Mouse (Mus musculus) CH12.LX (cell line): ENCODE data around the gene Prkn. TPM values are rescaled to one million over a fixed set of nuclear protein-coding genes. Genes with fewer than 3 reads are reported as not detected.
"Not testable (repeated sequence)": the region's sequence is repeated elsewhere in the genome, so short reads cannot be mapped to it uniquely, and the experiment has no call there.

Source experiments
- DNase-seq: peaks from one replicate; pipeline ENCODE4 v3.0.0-alpha.2; 2013; ENCODE audit errors: extremely low read depth
- H3K27ac ChIP-seq: 2 replicates; pipeline ENCODE4 v1.5.1; 2012; ENCODE audit warnings: low read depth, mild to moderate bottlenecking, control low read depth, moderate library complexity; ENCODE audit not compliant: insufficient read depth
- H3K27me3 ChIP-seq: replicated peaks from 2 replicates; pipeline ENCODE3; 2012; ENCODE audit warnings: inconsistent platforms
- H3K36me3 ChIP-seq, 2 experiments: replicated peaks in 1 of 2; 2 replicates each; pipeline versions ENCODE3 to v1.6.1; 2012; ENCODE audit warnings: inconsistent platforms in 1 of 2, low read length in 1 of 2, mild to moderate bottlenecking in 1 of 2, mixed read lengths in 1 of 2, moderate library complexity in 1 of 2; ENCODE audit not compliant: control insufficient read depth in 1 of 2, insufficient read depth in 1 of 2
- H3K4me1 ChIP-seq, 2 experiments: 2 replicates each; pipeline ENCODE4 v1.6.1; 2012; ENCODE audit warnings: inconsistent platforms in 1 of 2, moderate library complexity in 1 of 2; ENCODE audit not compliant: insufficient read depth in 2 of 2, control insufficient read depth in 1 of 2
- H3K4me2 ChIP-seq: 2 replicates; pipeline ENCODE4 v1.6.1; 2012; ENCODE audit warnings: low read depth, mild to moderate bottlenecking, control low read depth; ENCODE audit not compliant: poor library complexity, insufficient read depth, severe bottlenecking
- H3K4me3 ChIP-seq, 3 experiments: fragments of 150-350 bp in 1 of 3; sonication (generic) in 1 of 3; replicated peaks in 1 of 3; 2 replicates each; pipeline versions ENCODE3 to v1.5.1; 2011 to 2012; ENCODE audit warnings: low read depth in 2 of 3, low read length in 2 of 3, mild to moderate bottlenecking in 2 of 3, moderate library complexity in 2 of 3, control low read depth in 1 of 3, improper control_type of control experiment in 1 of 3, inconsistent platforms in 1 of 3, mixed read lengths in 1 of 3; ENCODE audit not compliant: poor library complexity in 1 of 3
- H3K79me2 ChIP-seq: replicated peaks from 2 replicates; pipeline ENCODE4 v1.6.1; 2012; ENCODE audit warnings: mild to moderate bottlenecking, moderate library complexity; ENCODE audit not compliant: control insufficient read depth, poor library complexity, insufficient read depth, severe bottlenecking; ENCODE audit errors: extremely low read depth
- H3K9ac ChIP-seq: 2 replicates; pipeline ENCODE4 v1.6.1; 2012; ENCODE audit warnings: low read depth, mild to moderate bottlenecking, control low read depth, moderate library complexity; ENCODE audit not compliant: insufficient read depth
- H3K9me3 ChIP-seq: replicated peaks from 2 replicates; pipeline ENCODE3; 2012; ENCODE audit warnings: low read length, inconsistent platforms, mixed read lengths
- BHLHE40 ChIP-seq: IDR thresholded peaks from 2 replicates; pipeline ENCODE4 v1.6.1; 2011; ENCODE audit warnings: mild to moderate bottlenecking, low read depth, low read length, improper control_type of control experiment
- CTCF ChIP-seq, 2 experiments: IDR thresholded peaks in 1 of 2; conservative IDR thresholded peaks in 1 of 2; 2 replicates each; pipeline ENCODE4 v1.5.1; 2011 to 2012; ENCODE audit warnings: low read depth in 2 of 2, low read length in 2 of 2, improper control_type of control experiment in 1 of 2, inconsistent platforms in 1 of 2, mild to moderate bottlenecking in 1 of 2, moderate library complexity in 1 of 2
- EP300 ChIP-seq: IDR thresholded peaks from 2 replicates; pipeline ENCODE4 v1.6.1; 2011; ENCODE audit warnings: low read length, improper control_type of control experiment
- IRF4 ChIP-seq: IDR thresholded peaks from 2 replicates; pipeline ENCODE4 v1.6.1; 2014; ENCODE audit warnings: low read depth, mild to moderate bottlenecking, inconsistent platforms, low read length, improper control_type of control experiment
- MAX ChIP-seq: IDR thresholded peaks from 2 replicates; pipeline ENCODE4 v1.6.1; 2011; ENCODE audit warnings: low read length, improper control_type of control experiment
- NRF1 ChIP-seq: IDR thresholded peaks from 2 replicates; pipeline ENCODE4 v1.6.1; 2014; ENCODE audit warnings: low read depth, mild to moderate bottlenecking, inconsistent platforms, low read length, improper control_type of control experiment, moderate library complexity
- PAX5 ChIP-seq: IDR thresholded peaks from 2 replicates; pipeline ENCODE4 v1.6.1; 2012; ENCODE audit warnings: low read length, inconsistent platforms, mixed read lengths
- ZC3H11A ChIP-seq: IDR thresholded peaks from 2 replicates; pipeline ENCODE4 v1.6.1; 2012; ENCODE audit warnings: low read depth, mild to moderate bottlenecking, inconsistent platforms, low read length, improper control_type of control experiment
- ZNF384 ChIP-seq: IDR thresholded peaks from 2 replicates; pipeline ENCODE4 v1.6.1; 2012; ENCODE audit warnings: low read depth, low read length, improper control_type of control experiment, inconsistent platforms
- dilution Hi-C: fragments of 300-500 bp; cut with MboI; formaldehyde crosslinking; loops from 2 replicates; pipeline ENCODE4 v1.14.3; 2020; ENCODE audit warnings: low sequenced_read_pairs; ENCODE audit not compliant: extremely low pct_unique_long_range_greater_than_20kb, extremely low pct_ligation_motif_present
- in situ Hi-C: fragments of 300-500 bp; cut with MboI; formaldehyde crosslinking; loops from 3 replicates; pipeline ENCODE4 v1.14.3; 2019; ENCODE audit warnings: low sequenced_read_pairs, low pct_ligation_motif_present, low pct_unique_long_range_greater_than_20kb, mixed read lengths
- polyA plus RNA-seq: library from polyadenylated mRNA; unstranded; fragments of >175 nt; gene quantifications from 2 replicates; pipeline ENCODE4 v1.2.1, GENCODE M21; 2012; ENCODE audit warnings: low read depth; ENCODE audit not compliant: insufficient read length
- total RNA-seq, 2 experiments: library from RNA; depleted of rRNA; stranded (reverse); fragments of 300-350 nt in 1 of 2; fragments of >200 nt in 1 of 2; gene quantifications; 2 replicates each; pipeline ENCODE4 v1.2.3; 2012 to 2014

Gene Prkn
- total and polyA plus RNA-seq, 3 experiments = 0.08 TPM; not detected in 2

GRCm38 (mm10) chr17:11188494-11188893 lies 348.3 kb downstream of the Prkn start:
- H3K4me2 ChIP-seq = no peak overlapping the region
- dilution Hi-C loops = no loop called here
- no peaks in the 10 kb centered on the region for H3K79me2 ChIP-seq
- in situ Hi-C loops = no loop called here
- H3K27ac ChIP-seq = no peak overlapping the region
- H3K36me3 ChIP-seq = no peaks in the 10 kb centered on the region
- 0 out of 4 replicates have a peak, but pooled peaks cover 0 to 3% of the 10 kb centered on the region in 2 experiments for H3K4me1 ChIP-seq
- H3K4me3 ChIP-seq = no peak overlapping the region
- no peak overlapping the region for H3K9ac ChIP-seq
- DNase-seq = no peak
- no peaks in the 10 kb centered on the region for H3K9me3 ChIP-seq
- H3K27me3 ChIP-seq = no peaks in the 10 kb centered on the region
- TF ChIP-seq IRF4 = no peak
- TF ChIP-seq BHLHE40 = no peak
- TF ChIP-seq NRF1 = no peak
- TF ChIP-seq ZC3H11A = no peak

DNA sequence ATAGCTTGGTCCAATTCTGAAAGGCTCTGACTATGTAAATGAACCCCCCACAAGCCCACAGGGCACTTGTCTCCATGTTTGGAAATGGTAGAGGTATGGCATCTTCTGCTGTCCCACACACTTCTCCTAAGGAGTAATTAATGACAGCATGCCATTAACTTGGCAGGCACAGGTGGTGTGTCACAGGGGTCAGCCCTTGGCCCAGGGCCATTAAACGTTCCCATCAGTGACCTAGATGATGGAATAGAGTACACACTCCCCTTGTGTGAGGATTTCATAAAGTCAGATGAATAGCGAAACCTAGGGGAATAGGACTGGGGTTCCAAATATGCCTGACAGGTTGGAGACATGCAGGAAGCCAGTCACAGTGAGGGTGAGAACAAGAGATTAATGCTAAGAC lies 350.1 kb downstream of the Prkn start:
- no peak for DNase-seq
- H3K79me2 ChIP-seq = no peaks in the 10 kb centered on the region
- TF ChIP-seq ZNF384 (no peak), EP300 (no peak), MAX (no peak), CTCF (conservative IDR thresholded peaks at IDR 0.05 in 1 of 2, IDR thresholded peaks at IDR 0.05 in 1 of 2; ENCODE audit: low read depth in 2 of 2, low read length in 2 of 2) (no peak)
- H3K9me3 ChIP-seq = no peaks in the 10 kb centered on the region
- H3K4me1 ChIP-seq = 0 out of 4 replicates have a peak, but pooled peaks cover 0 to 3% of the 10 kb centered on the region in 2 experiments
- no peaks in the 10 kb centered on the region for H3K27me3 ChIP-seq
- H3K9ac ChIP-seq = no peak overlapping the region
- in situ Hi-C loops = no loop called here
- dilution Hi-C loops = no loop called here
- H3K4me2 ChIP-seq = no peak overlapping the region
- H3K4me3 ChIP-seq = no peak overlapping the region
- H3K27ac ChIP-seq = no peak overlapping the region
- H3K36me3 ChIP-seq = no peaks in the 10 kb centered on the region

DNA sequence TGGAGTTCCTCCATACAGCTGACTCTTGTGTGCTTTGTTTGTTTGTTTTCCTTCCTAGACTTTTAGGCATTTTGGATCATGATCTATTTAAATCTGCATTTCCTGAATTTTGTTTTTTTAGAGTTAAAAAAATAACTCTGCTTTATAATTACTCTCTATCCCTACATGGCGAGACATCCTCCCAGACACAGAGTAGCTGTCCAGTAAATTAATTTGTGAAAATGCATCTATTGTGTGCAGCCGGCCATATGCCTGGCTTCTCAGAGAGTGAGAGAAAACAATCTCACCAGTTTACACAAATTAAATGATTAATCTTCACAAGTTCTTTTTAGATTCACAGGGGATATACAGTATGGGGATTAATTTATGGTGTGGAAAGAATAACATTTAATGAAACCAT lies 357.9 kb downstream of the Prkn start:
- DNase-seq = no peak

DNA sequence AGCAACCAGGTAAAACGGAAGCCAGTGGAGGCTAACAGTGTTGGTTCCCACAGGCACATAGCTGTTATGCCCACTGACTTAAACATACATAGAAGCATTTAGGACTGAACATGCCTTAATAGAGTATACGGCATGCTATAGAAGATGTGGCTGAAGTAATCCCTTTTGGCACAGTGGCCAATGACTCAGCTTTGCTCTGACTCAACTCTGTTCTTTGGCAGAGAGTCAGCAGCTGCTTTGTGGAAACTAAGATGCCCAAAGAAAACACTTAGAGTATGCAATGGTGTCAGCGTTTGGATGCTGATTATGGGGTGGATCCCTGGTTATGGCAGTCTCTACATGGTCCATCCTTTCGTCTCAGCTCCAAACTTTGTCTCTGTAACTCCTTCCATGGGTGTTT lies 368.9 kb downstream of the Prkn start:
- H3K4me3 ChIP-seq, H3K4me2 ChIP-seq, H3K9ac ChIP-seq, H3K4me1 ChIP-seq, in situ Hi-C loops, H3K27ac ChIP-seq, H3K27me3 ChIP-seq, H3K79me2 ChIP-seq, H3K36me3 ChIP-seq, DNase-seq, dilution Hi-C loops, H3K9me3 ChIP-seq: not testable (repeated sequence)

More for the DNA sequence above, 357.9 kb downstream of the Prkn start:
- Histone ChIP-seq H3K27me3 (no peaks in the 10 kb centered on the region), H3K4me2 (no peak overlapping the region), H3K36me3 (no peaks in the 10 kb centered on the region), H3K79me2 (no peaks in the 10 kb centered on the region), H3K27ac (no peak overlapping the region), H3K9me3 (no peaks in the 10 kb centered on the region), H3K4me3 (no peak overlapping the region), H3K9ac (no peak overlapping the region), H3K4me1 (no peaks in the 10 kb centered on the region)
- in situ Hi-C loops = no loop called here
- dilution Hi-C loops = no loop called here
- TF ChIP-seq PAX5 = no peak
